Mouse (Mus musculus) heart, adult 11 months (tissue): ENCODE measurements around the gene A630095N17Rik.

Source experiments
- DNase-seq: peaks from one replicate; pipeline ENCODE4 v3.0.0; 2022

A630095N17Rik gene

GRCm38 (mm10) chr1:75231664-75232152 is at the start of gene A630095N17Rik:
TSS of gene A630095N17Rik (minus strand) at chr1:75232102.
- DNase-seq = no peak

GRCm38 (mm10) chr1:75278228-75278627 is 46.3 kb upstream of the A630095N17Rik start, which contains the start of gene Resp18:
TSS of gene Resp18 (minus strand) at chr1:75278415.
- no peak for DNase-seq

DNA sequence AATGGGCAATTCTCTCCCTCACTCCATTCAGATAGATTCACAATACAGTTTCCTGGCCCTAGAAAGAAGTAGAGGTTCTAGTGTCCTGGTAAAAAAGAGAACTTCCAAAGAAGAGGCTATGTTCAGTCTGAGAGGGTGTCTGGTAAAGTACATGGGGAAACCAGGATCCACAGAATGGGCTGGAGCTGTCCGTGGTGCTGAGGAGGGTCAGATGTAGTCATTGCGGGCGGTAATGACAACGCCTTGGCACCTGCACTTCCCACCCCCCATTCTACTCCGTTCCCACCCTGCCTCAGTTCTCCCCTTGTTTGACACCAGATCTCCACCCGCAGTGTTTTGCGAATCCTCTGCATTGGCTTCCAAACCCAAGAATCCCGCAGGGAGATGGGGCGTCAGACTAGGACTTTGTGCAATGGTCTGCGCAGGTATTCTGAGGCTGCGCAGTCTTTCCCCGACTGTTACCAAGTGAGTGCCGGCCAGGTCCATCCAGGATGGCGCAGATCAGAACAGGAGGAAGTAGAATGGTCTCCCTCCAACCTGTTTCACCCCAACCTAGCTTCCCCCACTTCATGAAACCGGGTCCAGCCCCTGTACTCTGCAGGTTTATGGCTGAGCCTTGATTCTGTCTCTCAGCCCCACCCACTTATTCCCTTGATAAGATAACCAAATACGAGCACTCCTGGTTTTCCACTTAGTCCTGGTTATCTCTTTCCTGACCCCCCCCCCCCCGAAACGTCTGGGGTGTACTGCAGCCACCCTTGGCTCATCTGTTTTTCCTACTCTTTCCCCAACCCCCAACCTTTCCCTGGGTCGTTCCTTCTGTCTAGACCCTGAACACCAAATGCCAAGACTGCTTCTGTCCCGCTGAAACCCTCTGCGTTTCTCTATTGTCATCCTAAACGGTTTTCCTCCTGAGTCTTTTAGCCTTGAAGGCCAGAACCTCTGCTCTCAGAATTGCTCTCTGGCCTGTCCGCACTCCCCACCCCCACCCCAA is 45.6 kb upstream of the A630095N17Rik start:
- no peak for DNase-seq

- DNase-seq = no peak
Observed at GRCm38 (mm10) chr1:75264091-75264880, 32.4 kb upstream of the A630095N17Rik start, which contains the start of gene Ptprn. TSS of gene Ptprn (minus strand) at chr1:75264502.

DNA sequence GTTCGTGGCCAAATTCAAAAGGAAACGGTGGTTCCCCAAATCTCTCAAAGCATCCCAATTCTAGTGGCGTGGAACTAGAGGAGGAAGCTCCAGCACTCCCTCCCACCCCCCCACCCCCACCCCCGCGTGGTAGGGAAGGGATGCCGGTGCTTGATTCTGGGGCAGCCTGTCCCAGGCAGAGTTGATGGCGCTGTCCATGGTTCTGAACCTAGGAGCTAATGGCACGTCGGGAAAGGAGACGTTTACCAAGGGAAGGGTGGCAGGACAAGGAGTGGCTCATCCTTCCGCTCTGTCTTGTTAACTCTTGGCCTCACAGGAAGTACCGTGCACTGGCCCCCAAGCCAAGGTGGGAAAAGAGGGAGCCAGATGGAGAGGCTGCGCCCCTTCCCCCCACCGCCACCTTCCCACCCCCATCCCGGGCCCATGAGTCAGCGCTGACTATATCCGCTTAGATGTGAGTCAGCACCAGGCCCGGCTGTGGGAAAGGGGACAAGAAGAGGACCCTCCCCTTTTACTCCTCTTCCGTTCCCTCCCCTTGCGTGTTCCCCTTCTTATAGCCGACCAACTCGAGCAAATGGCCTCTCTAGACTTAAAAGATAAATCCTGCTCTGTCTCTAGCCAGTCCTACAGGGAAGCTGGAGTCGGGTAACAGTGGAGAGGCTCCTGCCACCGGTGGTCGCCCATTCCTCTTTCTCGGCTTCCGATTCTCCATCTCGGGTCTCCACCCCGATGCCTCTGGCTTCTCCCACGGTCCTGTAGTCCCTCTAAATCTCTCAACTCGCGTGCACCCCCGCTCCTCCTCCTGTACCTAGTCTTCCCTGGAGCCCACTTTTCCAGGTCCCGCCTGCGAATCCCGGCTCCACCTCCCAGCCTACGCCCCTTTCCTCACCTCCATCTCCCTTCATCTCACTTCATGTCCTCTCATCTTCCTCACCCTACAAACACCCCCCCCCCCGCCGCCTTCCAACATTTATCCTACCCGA is 31.4 kb upstream of the A630095N17Rik start:
- DNase-seq = no peak

DNA sequence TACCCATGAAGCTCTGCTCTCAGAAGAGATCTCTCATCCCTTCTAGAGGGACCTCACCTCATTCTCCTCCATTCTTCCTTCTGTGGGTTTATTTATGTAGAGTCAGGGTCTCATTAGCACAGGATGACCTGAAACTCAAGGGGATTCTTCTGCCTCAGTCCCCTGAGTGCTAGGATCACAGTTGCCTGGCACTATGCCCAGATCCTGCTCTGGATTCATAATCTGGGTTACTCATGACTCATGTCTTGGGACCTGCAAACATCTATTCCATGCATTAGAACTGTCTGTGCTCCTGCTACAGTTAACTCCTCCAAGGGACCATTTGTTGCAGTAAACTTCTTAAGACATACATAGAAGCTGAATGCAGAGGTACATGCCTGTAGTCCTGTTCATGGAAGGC is 29.4 kb upstream of the A630095N17Rik start:
- no peak for DNase-seq

- peak; percentile 94 for DNase-seq
Observed at GRCm38 (mm10) chr1:75255516-75256046, 23.7 kb upstream of the A630095N17Rik start.

DNA sequence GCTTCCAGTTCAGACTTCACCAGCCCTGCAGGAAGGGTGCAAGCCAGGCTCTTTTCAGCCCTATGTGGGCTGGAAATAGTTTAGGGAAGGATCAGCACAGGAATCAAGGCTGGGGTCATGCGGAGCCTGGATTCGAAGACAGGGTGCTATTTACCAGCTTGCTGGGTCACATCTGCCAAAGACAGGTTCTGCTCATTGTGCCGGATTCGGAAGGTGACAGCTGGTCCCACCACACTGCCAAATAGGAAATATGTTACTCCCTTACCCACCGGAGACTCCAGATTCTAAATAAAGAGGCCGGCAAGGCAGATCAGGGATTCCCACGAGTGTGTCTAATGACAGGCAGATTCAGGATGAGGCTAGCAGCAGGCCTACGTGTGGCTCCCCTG is 22.7 kb upstream of the A630095N17Rik start:
- DNase-seq = peak; percentile 90

DNA sequence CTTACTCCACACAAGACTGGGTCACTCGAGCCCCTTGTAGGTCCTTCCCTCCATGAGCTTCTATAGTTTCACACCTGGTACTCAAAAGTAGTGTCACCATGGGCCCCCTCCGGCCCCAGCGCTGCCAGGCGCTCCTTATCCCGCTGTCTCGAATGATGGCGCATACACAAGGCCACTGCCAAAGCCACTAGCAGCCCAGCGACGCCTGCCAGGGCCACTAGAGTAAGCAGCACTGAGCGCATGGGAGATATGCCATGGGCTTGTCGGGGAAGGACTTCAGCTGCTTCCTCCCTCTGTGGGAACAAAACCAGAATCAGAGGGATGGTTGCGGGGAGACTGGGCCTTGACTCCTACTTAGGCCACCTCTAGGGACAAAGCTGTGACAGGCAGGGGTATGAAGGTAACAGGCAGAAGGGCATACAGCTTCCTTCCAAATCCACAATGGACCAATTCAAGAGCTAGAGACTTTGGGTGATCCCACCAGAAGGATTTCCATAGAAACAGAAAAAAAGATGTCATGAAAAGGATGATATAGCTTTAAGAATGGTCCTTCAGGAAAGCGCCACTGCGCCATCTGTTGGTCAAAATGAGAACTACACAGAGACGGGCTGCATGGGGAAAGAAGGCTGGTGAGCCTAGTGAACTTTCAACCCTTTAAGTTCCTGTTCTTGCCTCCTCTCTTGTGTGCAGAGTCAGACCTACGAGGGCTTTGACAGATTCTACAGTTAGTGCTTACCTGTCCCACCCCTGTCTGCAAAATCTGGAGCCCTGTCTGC is 22.1 kb upstream of the A630095N17Rik start:
- peak; percentile 95 for DNase-seq

DNA sequence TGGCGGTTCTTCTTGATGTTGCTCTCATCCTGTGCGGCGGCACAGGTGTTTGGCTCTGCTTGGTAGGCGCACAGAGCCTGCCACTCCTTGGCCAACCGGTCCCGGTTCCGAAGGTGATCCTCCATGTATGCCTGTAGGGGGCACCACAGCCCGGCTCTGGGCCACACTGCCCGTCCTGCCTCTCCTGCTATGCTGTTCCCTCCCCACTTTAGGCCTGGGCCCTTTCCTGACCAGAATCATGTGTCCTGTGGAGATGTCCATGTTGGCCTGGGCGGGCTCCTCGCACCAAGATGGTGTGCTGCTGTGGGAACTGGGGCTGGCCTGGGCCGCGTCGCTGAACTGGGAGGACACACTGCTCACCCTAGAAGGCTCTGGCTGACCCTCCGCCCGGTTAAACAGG is 21.1 kb upstream of the A630095N17Rik start:
- DNase-seq = no peak

GRCm38 (mm10) chr1:75252308-75252707 is 20.4 kb upstream of the A630095N17Rik start:
- peak; percentile 89 for DNase-seq

GRCm38 (mm10) chr1:75251112-75251970 is 19.4 kb upstream of the A630095N17Rik start:
- DNase-seq = peak; percentile 97

DNA sequence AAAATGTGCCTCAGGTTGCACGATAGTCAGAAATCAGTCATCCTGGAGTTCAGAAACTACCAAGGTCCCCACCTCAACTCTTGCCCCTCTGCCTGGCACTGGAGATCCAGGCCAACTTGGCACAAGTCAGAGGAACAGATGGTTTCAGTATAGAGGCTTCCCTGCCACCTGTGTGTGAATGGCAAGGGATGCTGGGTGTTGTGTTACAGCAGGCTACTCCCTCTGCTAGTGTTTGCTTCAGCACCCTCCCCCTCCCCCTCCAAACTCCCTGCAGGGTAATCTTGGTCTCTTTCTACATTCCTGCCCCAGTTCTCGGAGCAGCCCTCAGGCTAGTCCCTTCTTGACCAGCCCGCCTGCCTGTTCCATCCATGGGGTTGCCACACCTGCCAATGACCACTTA is 18.6 kb upstream of the A630095N17Rik start:
- DNase-seq = peak; percentile 82

DNA sequence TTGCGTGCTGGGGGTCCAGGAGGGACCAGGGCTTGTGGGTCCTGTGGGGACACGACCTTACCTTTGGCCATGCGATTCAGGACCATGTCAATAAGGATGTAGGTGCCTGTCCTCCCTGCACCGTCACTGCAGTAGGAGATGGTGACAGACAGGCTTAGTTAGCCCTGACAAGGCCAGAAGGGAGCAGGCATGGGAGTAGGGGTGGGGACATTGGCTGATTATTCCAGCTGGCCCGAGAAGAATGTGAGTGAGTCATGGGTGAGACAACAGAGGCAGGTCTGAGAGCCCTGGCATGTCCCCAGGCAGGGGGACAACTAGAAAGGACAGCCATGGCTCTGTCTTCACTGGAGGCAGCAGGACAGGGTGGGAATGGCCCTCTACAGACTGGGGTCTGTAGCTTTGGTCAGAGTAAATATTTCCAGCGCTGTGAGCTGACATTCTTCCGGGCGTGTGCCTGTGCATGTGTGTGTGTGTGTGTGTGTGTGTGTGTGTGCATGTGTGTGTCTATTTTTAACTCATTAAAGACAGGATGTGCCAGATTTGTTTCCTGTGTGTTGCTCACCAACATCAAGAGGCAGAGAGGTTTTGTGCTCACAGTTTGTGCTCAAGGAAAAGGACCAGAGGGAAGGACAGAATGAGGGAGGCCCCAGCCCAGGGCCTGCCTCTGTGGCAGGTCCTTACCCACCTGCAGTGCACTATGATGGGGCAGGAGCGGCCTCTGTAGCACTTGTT is 16.3 kb upstream of the A630095N17Rik start:
- peak; percentile 97 for DNase-seq

DNA sequence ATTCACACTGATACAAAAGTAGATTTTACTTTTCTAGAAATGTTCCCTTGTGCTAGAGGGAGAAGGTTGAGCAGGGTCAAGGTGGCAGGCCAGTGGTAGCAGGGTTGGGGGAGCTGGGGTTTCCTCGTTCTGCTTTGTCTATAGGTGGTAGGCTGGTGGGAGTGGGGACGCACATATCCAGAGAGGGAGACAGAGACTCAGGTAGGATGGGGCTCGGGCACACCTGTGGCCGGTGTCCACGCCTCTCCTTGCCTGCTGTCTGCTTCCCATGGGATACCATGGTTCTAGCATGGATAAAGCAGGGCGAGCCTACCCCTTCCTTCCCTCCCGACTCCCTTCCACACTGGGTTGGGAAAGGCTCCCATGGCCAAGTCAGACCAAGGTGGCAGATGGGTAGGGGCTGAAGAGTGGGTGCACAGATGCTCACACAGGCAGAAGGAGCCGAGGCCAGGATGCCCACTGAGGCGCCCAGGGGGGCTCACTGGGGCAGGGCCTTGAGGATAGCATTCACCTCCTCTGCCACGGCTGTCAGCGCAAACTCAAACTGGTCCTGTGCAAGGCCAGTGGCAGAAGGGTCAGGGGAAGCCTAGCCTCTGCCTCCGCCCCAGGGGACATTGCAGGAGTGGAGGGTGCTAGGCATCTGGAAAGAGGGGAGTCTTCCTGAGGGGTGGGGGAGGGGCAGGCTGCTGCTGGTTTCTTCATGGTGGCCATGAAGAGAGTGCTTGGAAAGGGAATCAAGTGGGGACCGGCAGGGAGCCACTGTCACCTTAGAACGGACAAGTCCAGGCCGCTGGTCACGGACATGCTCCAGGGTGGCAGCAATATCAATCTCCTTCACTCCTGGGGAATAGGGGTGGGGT is 15.4 kb upstream of the A630095N17Rik start:
- peak; percentile 92 for DNase-seq

DNA sequence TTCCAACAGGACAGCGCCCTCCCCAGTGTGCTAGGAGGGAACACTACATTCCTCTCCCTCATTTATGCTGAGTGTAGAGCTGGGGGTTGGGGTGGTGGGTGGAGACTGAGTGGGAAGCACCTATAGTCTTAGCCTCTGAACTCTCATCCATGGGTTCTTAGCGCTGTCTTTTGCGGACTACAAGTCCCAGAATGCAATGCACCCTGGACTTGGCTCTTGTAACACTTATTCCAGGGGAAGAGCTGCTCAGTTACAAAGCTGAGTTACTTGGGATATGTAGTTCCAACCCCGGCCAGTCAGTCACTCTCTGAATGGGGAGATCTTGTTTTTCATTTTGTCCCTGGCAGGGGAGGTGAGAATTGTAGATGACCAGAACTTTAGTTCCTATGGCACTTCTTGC is 12.9 kb upstream of the A630095N17Rik start:
- peak; percentile 96 for DNase-seq

- DNase-seq = peak; percentile 91
Observed at GRCm38 (mm10) chr1:75244175-75244826, 12.4 kb upstream of the A630095N17Rik start.

DNA sequence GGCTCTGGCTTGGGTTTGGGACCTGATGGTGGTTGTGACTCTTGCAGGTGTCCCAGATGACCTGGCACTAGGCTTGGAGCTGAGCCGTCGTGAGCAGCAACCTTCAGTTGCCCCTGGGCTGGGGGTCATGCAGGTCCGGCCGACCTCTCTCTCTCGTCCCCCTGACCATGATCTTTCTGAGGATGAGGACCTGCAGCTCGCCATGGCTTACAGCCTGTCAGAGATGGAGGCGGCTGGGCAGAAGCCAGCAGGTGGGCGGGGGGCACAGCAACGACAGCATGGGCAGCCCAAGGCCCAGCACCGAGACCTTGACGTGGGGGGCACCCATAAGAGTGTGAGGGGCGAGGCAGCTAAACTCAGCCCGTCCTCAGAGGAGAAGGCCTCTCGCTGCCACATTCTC is 11.5 kb upstream of the A630095N17Rik start:
- no peak for DNase-seq
